Mouse (Mus musculus): ENCODE measurements around the gene Cttnbp2.
"Not testable (repeated sequence)": the region's sequence is repeated elsewhere in the genome, so short reads cannot be mapped to it uniquely, and the experiment has no call there.

Gene Cttnbp2

GRCm38 (mm10) chr6:18417866-18418454, 96.7 kb downstream of the Cttnbp2 start:
- no peak for DNase-seq (ENCODE audit: low read depth, low spot score)

- DNase-seq (ENCODE audit: low read depth, low spot score): no peak
Observed at GRCm38 (mm10) chr6:18415961-18416360, 98.7 kb downstream of the Cttnbp2 start.

GRCm38 (mm10) chr6:18411505-18412225, 103.0 kb downstream of the Cttnbp2 start:
- no peak for DNase-seq (ENCODE audit: low read depth, low spot score)

- DNase-seq (ENCODE audit: low read depth, low spot score): no peak
Observed at GRCm38 (mm10) chr6:18408445-18408844, 106.2 kb downstream of the Cttnbp2 start.

GRCm38 (mm10) chr6:18401066-18401674, 113.5 kb downstream of the Cttnbp2 start:
- DNase-seq (ENCODE audit: low read depth, low spot score): peak; percentile 46

GRCm38 (mm10) chr6:18381380-18381779, 133.3 kb downstream of the Cttnbp2 start:
- no peak for DNase-seq (ENCODE audit: low read depth, low spot score)

- no peak for DNase-seq (ENCODE audit: low read depth, low spot score)
Observed at GRCm38 (mm10) chr6:18380300-18381202, 134.1 kb downstream of the Cttnbp2 start.

- not testable (repeated sequence) for DNase-seq (ENCODE audit: low read depth, low spot score)
Observed at GRCm38 (mm10) chr6:18377755-18378154, 136.9 kb downstream of the Cttnbp2 start.

GRCm38 (mm10) chr6:18374744-18375143, 139.9 kb downstream of the Cttnbp2 start:
- no peak for DNase-seq (ENCODE audit: low read depth, low spot score)

GRCm38 (mm10) chr6:18373652-18374051, 141.0 kb downstream of the Cttnbp2 start:
- DNase-seq (ENCODE audit: low read depth, low spot score): no peak

GRCm38 (mm10) chr6:18372447-18373228, 142.0 kb downstream of the Cttnbp2 start:
- DNase-seq (ENCODE audit: low read depth, low spot score): peak; percentile 78

GRCm38 (mm10) chr6:18369723-18370122, 144.9 kb downstream of the Cttnbp2 start:
- DNase-seq (ENCODE audit: low read depth, low spot score): no peak

GRCm38 (mm10) chr6:18369054-18369453, 145.6 kb downstream of the Cttnbp2 start:
- no peak for DNase-seq (ENCODE audit: low read depth, low spot score)

- no peak for DNase-seq (ENCODE audit: low read depth, low spot score)
Observed at GRCm38 (mm10) chr6:18362232-18362631, 152.4 kb downstream of the Cttnbp2 start.

- no peak for DNase-seq (ENCODE audit: low read depth, low spot score)
Observed at GRCm38 (mm10) chr6:18360955-18361354, 153.7 kb downstream of the Cttnbp2 start.

GRCm38 (mm10) chr6:18360154-18360553, 154.5 kb downstream of the Cttnbp2 start:
- DNase-seq (ENCODE audit: low read depth, low spot score): no peak

- peak; percentile 66 for DNase-seq (ENCODE audit: low read depth, low spot score)
Observed at GRCm38 (mm10) chr6:18349153-18349858, 165.3 kb downstream of the Cttnbp2 start.

- no peak for DNase-seq (ENCODE audit: low read depth, low spot score)
Observed at GRCm38 (mm10) chr6:18344272-18344671, 170.4 kb downstream of the Cttnbp2 start.

GRCm38 (mm10) chr6:18338307-18338706, 176.3 kb downstream of the Cttnbp2 start:
- DNase-seq (ENCODE audit: low read depth, low spot score): no peak

- no peak for DNase-seq (ENCODE audit: low read depth, low spot score)
Observed at GRCm38 (mm10) chr6:18335393-18335792, 179.2 kb downstream of the Cttnbp2 start.

All from 3T3-L1 (cell line).